In genomic region chrX:102556906-102557305, GRCm38 (mm10) we compare ENCODE assay signal across 29 mouse cellular contexts. TPM values are rescaled to one million over a fixed set of nuclear protein-coding genes. Genes with fewer than 3 reads are reported as not detected.
DNase-seq lines count a peak whose midpoint lies in the region; ATAC-seq lines count a peak whose summit lies in the region.
"Had no signal": no experiment of that assay in that cellular context is flagged by ENCODE, and none has a peak within 500 bp of the region (broad histone marks: within the 10 kb centered on the region; RNA-seq: fewer than 3 reads in every experiment).

No protein-coding gene starts in this region.

- H3K36me3 ChIP-seq in liver, embryonic 11.5 days (ENCODE audit: control insufficient read depth, insufficient read depth, low read length) = no peaks in the 10 kb centered on the region
- H3K36me3 ChIP-seq: hindbrain, embryonic 10.5 days; hindbrain, embryonic 15.5 days; liver, embryonic 15.5 days had no signal

- DNase-seq in lung, postnatal 25 days (ENCODE audit: low spot score) = peak; percentile 1
- no peak for DNase-seq in lung, postnatal 14 days
- DNase-seq in 3T3-L1 (ENCODE audit: low read depth, low spot score) = peak; percentile 1
- peak; percentile 50 for DNase-seq in adrenal gland, postnatal 14 days
- peak; percentile 4 for DNase-seq in testis, postnatal 14 days (ENCODE audit: low spot score)
- DNase-seq in liver, embryonic 11.5 days (ENCODE audit: low spot score) = no peak
- DNase-seq in spleen, postnatal 4 days (ENCODE audit: low spot score in 2 of 2) = no peak
- DNase-seq: B cell, adult 2 months; cerebellum, adult 11 months; cerebellum, adult 9-10 months; forebrain, postnatal 0 days; gastrocnemius, postnatal 10 days; heart, postnatal 14 days; kidney, adult 11 months; kidney, postnatal 14 days; layer of hippocampus, adult 9-11 months; liver; lung, embryonic 14.5 days; retina, postnatal 1 day; right cerebral cortex, postnatal 14 days; thymus, adult 2 months; thymus, postnatal 36 days had no signal

- H3K4me2 ChIP-seq in liver, embryonic 11.5 days = no peak overlapping the region
- H3K4me2 ChIP-seq: hindbrain, embryonic 15.5 days; liver, embryonic 15.5 days; lung, embryonic 14.5 days; midbrain, embryonic 11.5 days had no signal

- no peak overlapping the region for H3K27ac ChIP-seq in liver, embryonic 11.5 days (ENCODE audit: low read depth, low read length)
- H3K27ac ChIP-seq: hindbrain, embryonic 10.5 days; hindbrain, embryonic 15.5 days; liver, embryonic 15.5 days had no signal

- H3K9me3 ChIP-seq in liver, embryonic 11.5 days (ENCODE audit: control insufficient read depth, low read length) = no peaks in the 10 kb centered on the region
- H3K9me3 ChIP-seq: hindbrain, embryonic 10.5 days; hindbrain, embryonic 15.5 days; liver, embryonic 15.5 days had no signal

- no peak for ATAC-seq in liver, embryonic 11.5 days (replicated peaks; ENCODE audit: low FRiP score)
- ATAC-seq: forebrain, postnatal 0 days; inflammation-experienced regulatory T-cells, adult 6 months; midbrain, embryonic 16.5 days had no signal

- no peaks in the 10 kb centered on the region for H3K4me1 ChIP-seq in liver, embryonic 11.5 days (replicated peaks; ENCODE audit: control insufficient read depth, insufficient read depth, low read length)
- H3K4me1 ChIP-seq: hindbrain, embryonic 10.5 days; hindbrain, embryonic 15.5 days; liver, embryonic 15.5 days had no signal

- H3K4me3 ChIP-seq in liver, embryonic 11.5 days (ENCODE audit: low read depth, low read length) = no peak overlapping the region
- H3K4me3 ChIP-seq: erythroblast, embryonic 14.5 days; hindbrain, embryonic 10.5 days; hindbrain, embryonic 15.5 days; liver, embryonic 15.5 days had no signal

- no peak overlapping the region for H3K9ac ChIP-seq in liver, embryonic 11.5 days (ENCODE audit: low read depth, low read length)
- H3K9ac ChIP-seq: forebrain, postnatal 0 days; hindbrain, embryonic 15.5 days; liver, embryonic 15.5 days; lung, embryonic 14.5 days had no signal

- 89% methylated on average over 7 of the region's 7 CpGs for WGBS in liver, embryonic 11.5 days

- peaks cover 4% of the 10 kb centered on the region for H3K27me3 ChIP-seq in liver, embryonic 11.5 days (replicated peaks; ENCODE audit: control insufficient read depth, insufficient read depth, low read length)
- H3K27me3 ChIP-seq: liver, embryonic 15.5 days had no signal

RNA-seq across cellular contexts. Expression of gene Hdac8, which starts 51.7 kb away (rescaled TPM):
- 8.7 and 10.0 TPM in 2 replicates for total RNA-seq in adrenal gland, postnatal 14 days (2021)
- 2.4 and 4.2 TPM in 2 replicates for polyA plus RNA-seq in liver, embryonic 11.5 days (2014; fragmentation: Nextera tagmentation; extraction: Ambion mirVana)

Comparison
In these comparisons a context has a peak if more than half of its experiments do, and no peak if none do; other contexts are left out.
1. DNase-seq: peak in lung, postnatal 25 days (single experiment), 3T3-L1 (single experiment), adrenal gland, postnatal 14 days (single experiment) and testis, postnatal 14 days (single experiment); none in lung, postnatal 14 days (single experiment), liver, embryonic 11.5 days (single experiment) and spleen, postnatal 4 days (0 of 2).